Mouse (Mus musculus) left cerebral cortex, postnatal 4 days (tissue): ENCODE measurements around the gene Dgki. TPM values are rescaled to one million over a fixed set of nuclear protein-coding genes. Genes with fewer than 3 reads are reported as not detected.

Source experiments
- DNase-seq: peaks from one replicate; pipeline ENCODE4 v3.0.0-alpha.2; 2022
- intact Hi-C: fragments of 180-260 bp; cut with DNase I; formaldehyde crosslinking; loops from one replicate; pipeline ENCODE4 v1.15.1; 2025
- total RNA-seq, 2 experiments: library from RNA; stranded (reverse); gene quantifications; 2 replicates each; pipeline ENCODE4 v1.2.3; 2021

The Dgki gene
- total RNA-seq = 10 to 100 TPM; 49.4 to 53.8 TPM

GRCm38 (mm10) chr6:37299562-37300390, at the start of gene Dgki:
TSS of gene Dgki (minus strand) at chr6:37300184.
- intact Hi-C loops = no loop called here
- DNase-seq = peak; percentile 91

- DNase-seq = no peak
- intact Hi-C loops = no loop called here
These were observed 47.6 kb upstream of the Dgki start for GRCm38 (mm10) chr6:37347606-37348005.

GRCm38 (mm10) chr6:37338055-37338454, 38.1 kb upstream of the Dgki start:
- intact Hi-C loops = no loop called here
- no peak for DNase-seq

- intact Hi-C loops = no loop called here
- no peak for DNase-seq
These were observed 36.9 kb upstream of the Dgki start for GRCm38 (mm10) chr6:37336831-37337260.

- no peak for DNase-seq
- intact Hi-C loops = no loop called here
These were observed 36.4 kb upstream of the Dgki start for GRCm38 (mm10) chr6:37336381-37336780.

GRCm38 (mm10) chr6:37332846-37333245, 32.9 kb upstream of the Dgki start:
- intact Hi-C loops = no loop called here
- DNase-seq = no peak

GRCm38 (mm10) chr6:37329901-37330864, 30.2 kb upstream of the Dgki start:
- peak; percentile 75 for DNase-seq
- intact Hi-C loops = no loop called here

- no peak for DNase-seq
- intact Hi-C loops = no loop called here
These were observed 29.4 kb upstream of the Dgki start for GRCm38 (mm10) chr6:37329376-37329775.

GRCm38 (mm10) chr6:37328671-37329070, 28.7 kb upstream of the Dgki start:
- intact Hi-C loops = no loop called here
- peak; percentile 52 for DNase-seq

GRCm38 (mm10) chr6:37327519-37327918, 27.5 kb upstream of the Dgki start:
- intact Hi-C loops = no loop called here
- no peak for DNase-seq

GRCm38 (mm10) chr6:37326603-37326955, 26.6 kb upstream of the Dgki start:
- peak; percentile 42 for DNase-seq
- intact Hi-C loops = no loop called here

GRCm38 (mm10) chr6:37325906-37326602, 26.1 kb upstream of the Dgki start:
- intact Hi-C loops = no loop called here
- no peak for DNase-seq

- no peak for DNase-seq
- intact Hi-C loops = no loop called here
These were observed 25.1 kb upstream of the Dgki start for GRCm38 (mm10) chr6:37325076-37325475.

GRCm38 (mm10) chr6:37322641-37323040, 22.7 kb upstream of the Dgki start:
- intact Hi-C loops = no loop called here
- no peak for DNase-seq

GRCm38 (mm10) chr6:37322088-37322487, 22.1 kb upstream of the Dgki start:
- DNase-seq = peak; percentile 23
- intact Hi-C loops = no loop called here

- intact Hi-C loops = no loop called here
- DNase-seq = no peak
These were observed 17.9 kb upstream of the Dgki start for GRCm38 (mm10) chr6:37317904-37318303.

- intact Hi-C loops = no loop called here
These were observed 15.5 kb upstream of the Dgki start for GRCm38 (mm10) chr6:37315440-37315839.

GRCm38 (mm10) chr6:37310601-37311000, 10.6 kb upstream of the Dgki start:
- intact Hi-C loops = no loop called here
- no peak for DNase-seq

More at GRCm38 (mm10) chr6:37315440-37315839, 15.5 kb upstream of the Dgki start:
- DNase-seq = no peak

- intact Hi-C loops = no loop called here
- no peak for DNase-seq
These were observed 6.6 kb upstream of the Dgki start for GRCm38 (mm10) chr6:37306616-37307015.

GRCm38 (mm10) chr6:37300492-37300891, 508 bp upstream of the Dgki start:
- intact Hi-C loops = no loop called here
- no peak for DNase-seq

- DNase-seq = no peak
- intact Hi-C loops = no loop called here
These were observed 1.0 kb downstream of the Dgki start for GRCm38 (mm10) chr6:37298982-37299381.
